Comparison of ENCODE assay signal across 8 mouse cellular contexts in the genomic region with DNA sequence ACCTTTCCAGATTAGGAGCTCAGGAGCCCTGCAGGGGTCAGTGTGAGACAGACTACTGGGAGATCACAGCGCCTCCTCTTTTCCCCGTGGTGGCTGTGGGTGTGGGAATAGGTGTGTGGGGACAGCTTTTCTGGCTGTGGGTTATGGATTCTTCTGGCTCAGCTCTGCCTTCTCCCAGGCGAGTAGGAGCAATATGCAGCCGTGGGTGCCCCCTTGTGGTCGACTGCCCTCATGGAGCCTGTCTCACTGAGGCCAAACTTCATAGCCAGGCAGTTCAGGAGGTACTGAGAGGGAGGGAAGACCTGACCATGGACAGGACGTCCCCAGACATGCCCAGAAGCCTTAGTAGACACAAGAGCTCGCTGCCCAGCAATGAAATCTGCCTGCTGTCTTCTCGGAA.
A peak's percentile ranks its signal among the peaks of the same experiment; 100 is the strongest.
DNase-seq lines count a peak whose midpoint lies in the region; ATAC-seq and TF ChIP-seq lines count a peak whose summit lies in the region.

No protein-coding gene starts in this region.

- no peaks in the 10 kb centered on the region for H3K9me3 ChIP-seq in forebrain, embryonic 11.5 days (ENCODE audit: control insufficient read depth, low read length)
- no peaks in the 10 kb centered on the region for H3K9me3 ChIP-seq in heart, embryonic 13.5 days
- H3K9me3 ChIP-seq in kidney, embryonic 16.5 days (ENCODE audit: low read length): no peaks in the 10 kb centered on the region
- no peaks in the 10 kb centered on the region for H3K9me3 ChIP-seq in limb, embryonic 13.5 days
- H3K9me3 ChIP-seq in midbrain, embryonic 16.5 days (replicated peaks; ENCODE audit: control insufficient read depth, low read length, poor library complexity, severe bottlenecking): no peaks in the 10 kb centered on the region

- DNase-seq in B cell, adult 2 months: peak; percentile 17 to 31
- peak; percentile 50 for DNase-seq in brain, embryonic 18.5 days (ENCODE audit: low read depth, low spot score)
- DNase-seq in forebrain, embryonic 11.5 days (ENCODE audit: low spot score): peak; percentile 91

- H3K4me2 ChIP-seq in forebrain, embryonic 11.5 days (ENCODE audit: low read depth, low read length, severe bottlenecking): no peak overlapping the region
- H3K4me2 ChIP-seq in heart, embryonic 13.5 days: no peak overlapping the region
- H3K4me2 ChIP-seq in kidney, embryonic 16.5 days (replicated peaks; ENCODE audit: low read depth, low read length): no peak overlapping the region
- no peak overlapping the region for H3K4me2 ChIP-seq in limb, embryonic 13.5 days (replicated peaks)
- no peak overlapping the region for H3K4me2 ChIP-seq in midbrain, embryonic 16.5 days (ENCODE audit: low read length)

- no peak overlapping the region for H3K9ac ChIP-seq in forebrain, embryonic 11.5 days (ENCODE audit: low read length)
- peak overlapping the region; percentile 40; the same call in 1 of the 2 replicates for H3K9ac ChIP-seq in heart, embryonic 13.5 days
- H3K9ac ChIP-seq in kidney, embryonic 16.5 days (replicated peaks; ENCODE audit: low read length): no peak overlapping the region
- 0 out of 2 replicates have a peak overlapping the region, but pooled peaks have one; percentile 35 for H3K9ac ChIP-seq in limb, embryonic 13.5 days
- H3K9ac ChIP-seq in midbrain, embryonic 16.5 days (ENCODE audit: low read depth, low read length): 0 out of 2 replicates have a peak overlapping the region, but pooled peaks have one; percentile 28

- no peak for TF ChIP-seq POLR2A in testis, adult 2 months (IDR thresholded peaks at IDR 0.05; ENCODE audit: control insufficient read depth, low read depth, low read length)

- no peaks in the 10 kb centered on the region for H3K4me1 ChIP-seq in forebrain, embryonic 11.5 days (replicated peaks; ENCODE audit: control insufficient read depth, insufficient read depth, low read length)
- peaks cover 24% of the 10 kb centered on the region for H3K4me1 ChIP-seq in heart, embryonic 13.5 days
- no peaks in the 10 kb centered on the region for H3K4me1 ChIP-seq in kidney, embryonic 16.5 days (ENCODE audit: insufficient read depth, low read length)
- H3K4me1 ChIP-seq in limb, embryonic 13.5 days: no peaks in the 10 kb centered on the region
- H3K4me1 ChIP-seq in midbrain, embryonic 16.5 days (ENCODE audit: control insufficient read depth, insufficient read depth, low read length): peaks cover 13% of the 10 kb centered on the region; the same call in 1 of the 2 replicates
- no peaks in the 10 kb centered on the region for H3K4me1 ChIP-seq in testis, adult 2 months (ENCODE audit: control insufficient read depth, insufficient read depth, low read length)

- no peak overlapping the region for H3K27ac ChIP-seq in forebrain, embryonic 11.5 days (ENCODE audit: low read depth, low read length)
- no peak overlapping the region for H3K27ac ChIP-seq in heart, embryonic 13.5 days (replicated peaks)
- no peak overlapping the region for H3K27ac ChIP-seq in kidney, embryonic 16.5 days (ENCODE audit: low read length)
- H3K27ac ChIP-seq in limb, embryonic 13.5 days: no peak overlapping the region
- no peak overlapping the region for H3K27ac ChIP-seq in midbrain, embryonic 16.5 days (ENCODE audit: low read length)
- H3K27ac ChIP-seq in testis, adult 2 months (ENCODE audit: control insufficient read depth, insufficient read depth, low read depth, low read length): no peak overlapping the region

- peak; percentile 65; the same call in 1 of the 2 replicates for TF ChIP-seq CTCF in testis, adult 2 months (IDR thresholded peaks at IDR 0.05; ENCODE audit: control insufficient read depth, insufficient read depth, insufficient replicate concordance, low read depth, low read length)

- peak; percentile 83 for ATAC-seq in forebrain, embryonic 11.5 days (replicated peaks; ENCODE audit: low FRiP score)
- ATAC-seq in heart, embryonic 13.5 days (ENCODE audit: extremely low read depth, insufficient number of reproducible peaks, low FRiP score, low TSS enrichment): no peak
- ATAC-seq in kidney, embryonic 16.5 days (ENCODE audit: low FRiP score, low TSS enrichment): peak; percentile 77; the same call in 1 of the 2 replicates
- ATAC-seq in limb, embryonic 13.5 days (ENCODE audit: low FRiP score, low read depth): peak; percentile 82
- ATAC-seq in midbrain, embryonic 16.5 days: peak; percentile 73

- H3K36me3 ChIP-seq in forebrain, embryonic 11.5 days (ENCODE audit: control insufficient read depth, insufficient read depth, low read length): no peaks in the 10 kb centered on the region
- H3K36me3 ChIP-seq in heart, embryonic 13.5 days: no peaks in the 10 kb centered on the region
- H3K36me3 ChIP-seq in kidney, embryonic 16.5 days (ENCODE audit: insufficient read depth, low read length): no peaks in the 10 kb centered on the region
- no peaks in the 10 kb centered on the region for H3K36me3 ChIP-seq in limb, embryonic 13.5 days
- H3K36me3 ChIP-seq in midbrain, embryonic 16.5 days (ENCODE audit: control insufficient read depth, insufficient read depth, low read length): peaks cover 8% of the 10 kb centered on the region
- H3K36me3 ChIP-seq in testis, adult 2 months (ENCODE audit: control insufficient read depth, insufficient read depth, low read length): no peaks in the 10 kb centered on the region

- no peaks in the 10 kb centered on the region for H3K27me3 ChIP-seq in forebrain, embryonic 11.5 days (ENCODE audit: control insufficient read depth, insufficient read depth, low read length)
- 0 out of 2 replicates have a peak, but pooled peaks cover 3% of the 10 kb centered on the region for H3K27me3 ChIP-seq in heart, embryonic 13.5 days (replicated peaks)
- H3K27me3 ChIP-seq in kidney, embryonic 16.5 days (ENCODE audit: insufficient read depth, low read length): no peaks in the 10 kb centered on the region
- no peaks in the 10 kb centered on the region for H3K27me3 ChIP-seq in limb, embryonic 13.5 days
- no peaks in the 10 kb centered on the region for H3K27me3 ChIP-seq in midbrain, embryonic 16.5 days (ENCODE audit: control insufficient read depth, insufficient read depth, low read depth, low read length)
- no peaks in the 10 kb centered on the region for H3K27me3 ChIP-seq in testis, adult 2 months (ENCODE audit: control insufficient read depth, insufficient read depth, low read length)

- WGBS in forebrain, embryonic 11.5 days: 6% methylated on average over 8 of the region's 8 CpGs
- WGBS in heart, embryonic 13.5 days: 6% methylated on average over 8 of the region's 8 CpGs
- 7% methylated on average over 8 of the region's 8 CpGs for WGBS in kidney, embryonic 16.5 days
- WGBS in limb, embryonic 13.5 days: 8% methylated on average over 8 of the region's 8 CpGs
- 4% methylated on average over 8 of the region's 8 CpGs for WGBS in midbrain, embryonic 16.5 days

- no peak overlapping the region for H3K4me3 ChIP-seq in forebrain, embryonic 11.5 days (ENCODE audit: low read depth, low read length)
- no peak overlapping the region for H3K4me3 ChIP-seq in heart, embryonic 13.5 days
- H3K4me3 ChIP-seq in kidney, embryonic 16.5 days (ENCODE audit: low read length): no peak overlapping the region
- H3K4me3 ChIP-seq in limb, embryonic 13.5 days: no peak overlapping the region
- no peak overlapping the region for H3K4me3 ChIP-seq in midbrain, embryonic 16.5 days (ENCODE audit: low read depth, low read length)
- H3K4me3 ChIP-seq in testis, adult 2 months (ENCODE audit: control insufficient read depth, low read depth, low read length): no peak overlapping the region

Comparison
In these comparisons a context has a peak if more than half of its experiments do, and no peak if none do; other contexts are left out.
1. DNase-seq: peak in every context shown above with its lines; median percentile 91 in forebrain, embryonic 11.5 days; 50 in brain, embryonic 18.5 days; 24 in B cell, adult 2 months.
2. H3K9ac ChIP-seq: peak in heart, embryonic 13.5 days (single experiment), limb, embryonic 13.5 days (single experiment) and midbrain, embryonic 16.5 days (single experiment); none in forebrain, embryonic 11.5 days (single experiment) and kidney, embryonic 16.5 days (single experiment).